Mouse (Mus musculus) neural tube, embryonic 11.5 days (tissue): ENCODE data around the gene Gm49318. TPM values are rescaled to one million over a fixed set of nuclear protein-coding genes. Genes with fewer than 3 reads are reported as not detected.
"Not testable (repeated sequence)": the region's sequence is repeated elsewhere in the genome, so short reads cannot be mapped to it uniquely, and the experiment has no call there.

Experiments
- ATAC-seq: fragments of 200-750 bp; cut with Nextera tagmentation; 2 replicates; pipeline ENCODE4 v1.8.0; 2017; ENCODE audit warnings: moderate number of reproducible peaks, mild to moderate bottlenecking, moderate TSS enrichment, moderate library complexity; ENCODE audit not compliant: insufficient read depth, low FRiP score, low TSS enrichment
- DNase-seq: peaks from one replicate; pipeline ENCODE4 v3.0.0-alpha.2; 2015; ENCODE audit warnings: low spot score
- H3K27ac ChIP-seq: fragments of 300-500 bp; sonication (generic); 2 replicates; pipeline ENCODE4 v1.5.1; 2014; ENCODE audit warnings: low read depth, mild to moderate bottlenecking, low read length
- H3K27me3 ChIP-seq: fragments of 300-500 bp; sonication (generic); 2 replicates; pipeline ENCODE4 v1.6.1; 2014; ENCODE audit warnings: mild to moderate bottlenecking, low read length, mixed read lengths; ENCODE audit not compliant: control insufficient read depth, insufficient read depth
- H3K36me3 ChIP-seq: fragments of 300-500 bp; sonication (generic); 2 replicates; pipeline ENCODE4 v1.6.1; 2014; ENCODE audit warnings: mild to moderate bottlenecking, low read length, moderate library complexity, mixed read lengths; ENCODE audit not compliant: control insufficient read depth, insufficient read depth
- H3K4me1 ChIP-seq: fragments of 300-500 bp; sonication (generic); 2 replicates; pipeline ENCODE4 v1.6.1; 2014; ENCODE audit warnings: low read length, mixed read lengths; ENCODE audit not compliant: control insufficient read depth, insufficient read depth
- H3K4me2 ChIP-seq: fragments of 300-500 bp; sonication (generic); 2 replicates; pipeline ENCODE4 v1.6.1; 2014; ENCODE audit warnings: low read depth, mild to moderate bottlenecking, moderate library complexity
- H3K4me3 ChIP-seq: fragments of 300-500 bp; sonication (generic); 2 replicates; pipeline ENCODE4 v1.5.1; 2014; ENCODE audit warnings: low read depth, low read length
- H3K9ac ChIP-seq: fragments of 300-500 bp; sonication (generic); 2 replicates; pipeline ENCODE4 v1.6.1; 2014; ENCODE audit warnings: mild to moderate bottlenecking, low read length
- H3K9me3 ChIP-seq: fragments of 300-500 bp; sonication (generic); 2 replicates; pipeline ENCODE4 v1.6.1; 2016; ENCODE audit warnings: low read length; ENCODE audit not compliant: control insufficient read depth
- WGBS: fragments of 180-500 bp; shearing (Covaris S2); extraction: QIAGEN DNeasy Blood & Tissue Kit; methylation state at CpG from one replicate; pipeline ENCODE4 v1.1.7; 2014; 5-methylcytosine and 5-hydroxymethylcytosine counted together
- polyA plus RNA-seq: library from polyadenylated mRNA; unstranded; fragments of >200 nt; fragmentation: Nextera tagmentation; extraction: Ambion mirVana; gene quantifications from 2 replicates; pipeline ENCODE4 v1.2.1, GENCODE M21; 2014

Gm49318 gene
- polyA plus RNA-seq, 1 experiment from 2014 or later: not detected

GRCm38 (mm10) chr9:22084667-22085021 is 13.6 kb upstream of the Gm49318 start:
- ATAC-seq (no peak), DNase-seq (no peak)
- peak overlapping the region; percentile 69 for H3K4me3 ChIP-seq
- no peaks in the 10 kb centered on the region for H3K36me3 ChIP-seq
- peak overlapping the region; percentile 84 for H3K4me2 ChIP-seq
- no peaks in the 10 kb centered on the region for H3K4me1 ChIP-seq
- H3K27me3 ChIP-seq: no peaks in the 10 kb centered on the region
- H3K9me3 ChIP-seq: no peaks in the 10 kb centered on the region
- H3K27ac ChIP-seq: no peak overlapping the region
- H3K9ac ChIP-seq: peak overlapping the region; percentile 70
- 43% methylated on average over 4 of the region's 4 CpGs for WGBS

GRCm38 (mm10) chr9:22076223-22076622 is 5.2 kb upstream of the Gm49318 start:
- 94% methylated on average over 23 of the region's 23 CpGs for WGBS
- Histone ChIP-seq H3K27me3 (no peaks in the 10 kb centered on the region), H3K27ac (no peak overlapping the region), H3K9ac (no peak overlapping the region), H3K36me3 (peaks cover 2% of the 10 kb centered on the region; the same call in 1 of the 2 replicates), H3K4me3 (no peak overlapping the region), H3K4me2 (no peak overlapping the region), H3K4me1 (no peaks in the 10 kb centered on the region), H3K9me3 (no peaks in the 10 kb centered on the region)
- ATAC-seq (no peak), DNase-seq (no peak)

- not testable (repeated sequence) for H3K4me2 ChIP-seq, DNase-seq, H3K27me3 ChIP-seq, H3K4me1 ChIP-seq, H3K4me3 ChIP-seq, H3K27ac ChIP-seq, H3K9ac ChIP-seq, H3K9me3 ChIP-seq, H3K36me3 ChIP-seq, ATAC-seq
- 78% methylated on average over 5 of the region's 5 CpGs for WGBS
These were observed 4.7 kb upstream of the Gm49318 start for GRCm38 (mm10) chr9:22075778-22076177.

- no peaks in the 10 kb centered on the region for H3K9me3 ChIP-seq
- no peak overlapping the region for H3K27ac ChIP-seq
- no peak overlapping the region for H3K4me2 ChIP-seq
- no peak overlapping the region for H3K9ac ChIP-seq
- 92% methylated on average over 4 of the region's 4 CpGs for WGBS
- H3K4me1 ChIP-seq: 0 out of 2 replicates have a peak, but pooled peaks cover 2% of the 10 kb centered on the region
- no peak for DNase-seq
- H3K4me3 ChIP-seq: no peak overlapping the region
- no peak for ATAC-seq
- no peaks in the 10 kb centered on the region for H3K27me3 ChIP-seq
- H3K36me3 ChIP-seq: peaks cover 4% of the 10 kb centered on the region
These were observed 1.2 kb upstream of the Gm49318 start for GRCm38 (mm10) chr9:22072276-22072675.

- DNase-seq: no peak
- no peak overlapping the region for H3K27ac ChIP-seq
These were observed 1.0 kb downstream of the Gm49318 start for GRCm38 (mm10) chr9:22069881-22070553.

GRCm38 (mm10) chr9:22067195-22067594 is 3.9 kb downstream of the Gm49318 start:
- Histone ChIP-seq H3K4me3 (no peak overlapping the region), H3K27me3 (no peaks in the 10 kb centered on the region), H3K4me2 (no peak overlapping the region), H3K27ac (no peak overlapping the region), H3K9ac (no peak overlapping the region), H3K36me3 (peaks cover 18% of the 10 kb centered on the region), H3K4me1 (0 out of 2 replicates have a peak, but pooled peaks cover 2% of the 10 kb centered on the region), H3K9me3 (no peaks in the 10 kb centered on the region)
- ATAC-seq: no peak
- 84% methylated on average over 5 of the region's 5 CpGs for WGBS
- DNase-seq: no peak

More at GRCm38 (mm10) chr9:22069881-22070553, 1.0 kb downstream of the Gm49318 start:
- Histone ChIP-seq H3K4me3 (peak overlapping the region; percentile 85), H3K27me3 (no peaks in the 10 kb centered on the region), H3K36me3 (peaks cover 10% of the 10 kb centered on the region), H3K4me1 (0 out of 2 replicates have a peak, but pooled peaks cover 2% of the 10 kb centered on the region), H3K9ac (no peak overlapping the region), H3K4me2 (peak overlapping the region; percentile 46), H3K9me3 (no peaks in the 10 kb centered on the region)
- 77% methylated on average over 4 of the region's 4 CpGs for WGBS
- ATAC-seq: 0 out of 2 replicates have a peak, but pooled peaks have one; percentile 2

- H3K27me3 ChIP-seq: no peaks in the 10 kb centered on the region
- ATAC-seq (no peak), DNase-seq (peak; percentile 42)
- no peaks in the 10 kb centered on the region for H3K9me3 ChIP-seq
- no peak overlapping the region for H3K4me2 ChIP-seq
- 0 out of 2 replicates have a peak, but pooled peaks cover 2% of the 10 kb centered on the region for H3K4me1 ChIP-seq
- no peak overlapping the region for H3K4me3 ChIP-seq
- 81% methylated on average over 3 of the region's 3 CpGs for WGBS
- H3K36me3 ChIP-seq: peaks cover 18% of the 10 kb centered on the region
- H3K9ac ChIP-seq: no peak overlapping the region
- no peak overlapping the region for H3K27ac ChIP-seq
These were observed 4.6 kb downstream of the Gm49318 start for GRCm38 (mm10) chr9:22066433-22066832.

GRCm38 (mm10) chr9:22065642-22066041 is 5.4 kb downstream of the Gm49318 start:
- Histone ChIP-seq H3K4me3 (no peak overlapping the region), H3K4me1 (0 out of 2 replicates have a peak, but pooled peaks cover 2% of the 10 kb centered on the region), H3K4me2 (no peak overlapping the region), H3K9ac (no peak overlapping the region), H3K36me3 (peaks cover 20% of the 10 kb centered on the region), H3K27me3 (no peaks in the 10 kb centered on the region), H3K9me3 (no peaks in the 10 kb centered on the region), H3K27ac (no peak overlapping the region)
- DNase-seq: no peak
- WGBS: 96% methylated on average over 11 of the region's 11 CpGs
- no peak for ATAC-seq

GRCm38 (mm10) chr9:22064341-22064740 is 6.7 kb downstream of the Gm49318 start:
- H3K4me1 ChIP-seq: no peaks in the 10 kb centered on the region
- no peak for ATAC-seq
- H3K9me3 ChIP-seq: no peaks in the 10 kb centered on the region
- H3K27me3 ChIP-seq: no peaks in the 10 kb centered on the region
- no peak overlapping the region for H3K4me3 ChIP-seq
- whole genome bisulfite sequencing: 92% methylated on average over 3 of the region's 3 CpGs
- H3K27ac ChIP-seq: no peak overlapping the region
- H3K9ac ChIP-seq: no peak overlapping the region
- H3K36me3 ChIP-seq: peaks cover 20% of the 10 kb centered on the region
- no peak overlapping the region for H3K4me2 ChIP-seq
- DNase-seq: no peak
